Mouse (Mus musculus) CD4-positive, CD25-positive, alpha-beta regulatory T cell, adult 4 months (primary cell): Measurements from ENCODE around the gene Igfbp5. TPM values are rescaled to one million over a fixed set of nuclear protein-coding genes. Genes with fewer than 3 reads are reported as not detected.

Experiments used
- ATAC-seq: one replicate; pipeline ENCODE4 v1.8.0; 2017
- polyA plus RNA-seq, 2 experiments: library from polyadenylated mRNA; unstranded; fragments of 100-300 nt; shearing (Covaris generic); gene quantifications; one replicate each; pipeline ENCODE4 v1.2.1; 2017

Gene Igfbp5
- polyA plus RNA-seq, 2 experiments from 2014 or later = not detected

GRCm38 (mm10) chr1:72839791-72840190 is 34.9 kb downstream of the Igfbp5 start:
- no peak for ATAC-seq

DNA sequence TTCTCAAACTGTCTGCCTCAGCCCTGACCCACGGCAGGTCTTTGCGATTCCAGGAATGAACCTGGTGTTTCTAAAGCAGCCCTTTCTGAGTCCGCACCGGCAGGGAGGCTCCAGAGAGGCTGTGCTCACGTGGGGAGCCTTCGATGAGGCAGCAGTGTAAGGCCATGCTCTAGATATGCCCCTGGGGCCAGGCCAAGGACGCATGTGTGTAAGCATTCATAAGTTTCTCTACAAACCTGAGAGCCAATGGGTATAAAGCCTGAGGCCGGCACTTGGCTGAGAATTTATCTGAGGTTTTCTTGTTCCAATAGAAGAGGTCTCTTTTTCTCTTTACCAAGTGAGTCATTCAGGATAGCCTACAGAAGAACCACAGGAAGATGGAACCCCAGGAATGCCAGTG is 35.3 kb downstream of the Igfbp5 start:
- ATAC-seq = no peak

DNA sequence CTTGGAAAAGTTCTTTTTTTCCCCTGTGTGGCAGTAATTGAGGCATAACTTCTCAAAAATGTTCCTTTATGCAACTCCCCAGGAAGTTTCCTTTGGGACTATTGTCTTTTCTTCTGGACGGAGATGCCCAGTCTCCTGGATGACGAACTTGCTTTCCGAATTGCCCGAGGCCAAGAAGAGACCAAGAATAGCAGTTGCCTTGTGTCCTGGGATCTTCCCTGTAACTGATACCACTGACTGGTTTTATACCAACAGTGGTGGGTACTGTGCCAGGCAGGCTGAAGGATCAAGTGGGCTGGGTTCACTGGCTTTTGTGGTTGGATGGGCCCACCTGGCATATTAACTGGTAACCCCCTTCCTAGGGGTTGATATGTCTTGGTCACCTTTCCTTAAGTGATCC is 41.1 kb downstream of the Igfbp5 start:
- ATAC-seq = no peak

- no peak for ATAC-seq
Measured at GRCm38 (mm10) chr1:72832715-72833153, 42.0 kb downstream of the Igfbp5 start.

DNA sequence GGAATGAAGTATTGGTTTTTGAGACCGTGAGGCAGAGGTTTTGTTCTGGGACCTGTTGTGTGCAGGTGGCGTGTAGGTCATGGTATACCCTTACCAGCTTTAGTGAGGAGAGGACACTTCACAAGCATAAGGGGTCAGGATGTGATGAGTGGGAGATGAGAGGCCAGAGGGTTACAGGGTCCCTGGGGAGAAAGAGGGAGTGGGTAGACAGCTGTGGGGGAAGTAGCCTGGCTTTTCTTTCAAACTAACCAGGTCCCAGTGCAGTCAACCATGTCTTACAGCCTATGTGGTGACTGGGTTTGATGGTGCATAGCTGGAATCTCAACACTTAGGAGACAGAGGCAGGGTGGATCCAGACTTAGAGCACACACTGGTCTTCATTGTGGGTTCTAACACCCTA is 44.2 kb downstream of the Igfbp5 start:
- no peak for ATAC-seq

- no peak for ATAC-seq
Measured at GRCm38 (mm10) chr1:72828843-72829242, 45.8 kb downstream of the Igfbp5 start.

DNA sequence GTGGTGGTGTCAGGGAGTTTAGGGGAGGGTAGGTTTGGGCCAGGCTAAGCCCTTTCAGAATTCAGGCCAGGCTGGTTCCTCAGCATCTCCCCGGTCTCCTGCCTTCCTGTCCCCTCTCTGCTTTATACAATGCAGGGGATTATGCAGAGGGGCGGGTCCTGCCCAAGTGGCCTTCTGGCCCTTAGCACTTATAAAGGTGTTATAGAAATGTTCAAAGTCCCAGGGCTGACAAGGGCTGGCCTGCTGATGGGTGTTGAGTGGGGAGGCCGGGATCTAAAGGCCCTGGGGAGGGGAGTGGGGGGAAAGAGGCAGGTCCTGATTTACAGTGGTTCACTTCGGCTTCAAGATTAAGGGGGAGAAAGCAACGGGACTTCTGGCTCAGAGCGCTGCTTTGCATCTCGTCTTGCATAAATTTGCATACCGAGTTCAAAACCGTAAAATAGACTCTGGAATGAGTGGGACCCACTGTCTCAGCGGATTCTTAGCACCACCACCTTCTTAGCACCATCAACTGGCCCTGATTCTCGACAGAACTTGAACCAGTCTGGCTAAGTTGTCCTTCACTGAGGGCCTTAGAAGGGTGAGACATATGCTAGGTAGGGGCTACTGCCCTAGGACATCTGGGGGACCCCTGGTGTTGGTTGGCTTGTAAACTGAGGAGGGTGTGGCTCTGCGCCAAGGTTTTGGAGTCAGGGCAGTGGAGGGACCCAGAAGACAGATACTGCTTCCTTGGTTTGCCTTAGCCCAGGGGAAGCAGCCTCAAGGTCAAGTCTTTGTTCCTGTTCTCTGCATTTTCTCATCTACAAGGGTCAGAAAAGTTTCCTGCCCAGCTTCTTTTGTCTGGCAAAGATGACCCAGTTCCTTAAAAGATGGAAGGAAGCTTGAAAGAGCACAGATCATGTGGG is 47.0 kb downstream of the Igfbp5 start:
- no peak for ATAC-seq

GRCm38 (mm10) chr1:72826931-72827330 is 47.8 kb downstream of the Igfbp5 start:
- no peak for ATAC-seq

DNA sequence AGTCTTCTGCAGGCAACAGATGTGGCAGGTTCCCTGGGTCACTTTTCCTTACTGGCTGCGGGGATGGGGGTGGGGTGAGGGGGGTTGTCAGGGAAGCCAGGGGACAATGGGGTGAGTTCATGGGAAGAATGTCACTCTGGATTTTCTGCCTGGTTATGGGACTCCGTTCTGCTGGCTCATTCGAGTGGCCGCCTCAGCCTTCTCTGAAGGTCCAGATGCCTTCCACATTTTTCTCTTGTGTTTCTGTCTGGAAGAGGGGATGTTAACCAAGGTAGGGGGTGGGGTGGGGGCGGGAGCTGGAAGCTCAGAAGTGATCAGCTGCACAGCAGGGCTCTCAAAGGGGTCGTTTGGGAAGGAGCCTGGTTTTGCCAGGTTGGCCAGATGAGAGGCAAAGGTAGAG is 48.2 kb downstream of the Igfbp5 start:
- ATAC-seq = no peak

- no peak for ATAC-seq
Measured at GRCm38 (mm10) chr1:72825921-72826320, 48.8 kb downstream of the Igfbp5 start.

GRCm38 (mm10) chr1:72825286-72825685 is 49.4 kb downstream of the Igfbp5 start:
- no peak for ATAC-seq

DNA sequence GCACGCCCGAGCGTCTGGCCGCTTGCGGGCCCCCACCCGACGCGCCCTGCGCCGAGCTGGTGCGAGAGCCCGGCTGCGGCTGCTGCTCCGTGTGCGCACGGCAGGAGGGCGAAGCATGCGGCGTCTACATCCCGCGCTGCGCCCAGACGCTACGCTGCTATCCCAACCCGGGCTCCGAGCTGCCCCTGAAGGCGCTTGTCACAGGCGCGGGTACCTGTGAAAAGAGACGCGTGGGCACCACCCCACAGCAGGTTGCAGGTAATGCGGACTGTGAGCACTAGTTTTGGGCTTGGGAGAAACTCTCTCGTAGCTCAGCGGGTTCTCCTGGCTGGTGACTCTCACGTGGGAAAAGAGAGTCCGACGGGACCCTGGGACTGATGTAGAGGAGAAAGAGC is 50.0 kb downstream of the Igfbp5 start:
- ATAC-seq = no peak

GRCm38 (mm10) chr1:72823751-72824706 is 50.7 kb downstream of the Igfbp5 start, which contains the start of gene Igfbp2:
Gene Igfbp2, plus strand, starts transcription at chr1:72824503.
- ATAC-seq = no peak

DNA sequence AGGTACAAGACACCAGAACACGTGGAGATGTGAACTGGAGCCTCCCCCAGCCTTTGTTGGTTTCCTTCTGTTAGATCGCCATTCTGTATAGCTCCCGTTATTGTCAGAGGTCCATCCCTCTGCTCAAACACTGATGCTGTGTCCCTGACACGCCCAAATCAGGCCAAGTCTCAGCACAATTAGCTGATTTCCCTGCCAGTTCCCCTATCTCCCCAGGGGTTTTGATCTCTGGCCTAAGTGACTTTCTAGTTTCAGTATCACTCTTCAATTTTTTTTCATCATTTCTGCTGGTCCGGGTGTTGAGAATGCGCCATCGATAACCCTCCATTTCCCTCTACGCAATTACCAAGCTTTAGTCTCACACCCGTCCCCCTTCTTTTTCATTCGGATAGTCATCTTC is 51.8 kb downstream of the Igfbp5 start:
- no peak for ATAC-seq

DNA sequence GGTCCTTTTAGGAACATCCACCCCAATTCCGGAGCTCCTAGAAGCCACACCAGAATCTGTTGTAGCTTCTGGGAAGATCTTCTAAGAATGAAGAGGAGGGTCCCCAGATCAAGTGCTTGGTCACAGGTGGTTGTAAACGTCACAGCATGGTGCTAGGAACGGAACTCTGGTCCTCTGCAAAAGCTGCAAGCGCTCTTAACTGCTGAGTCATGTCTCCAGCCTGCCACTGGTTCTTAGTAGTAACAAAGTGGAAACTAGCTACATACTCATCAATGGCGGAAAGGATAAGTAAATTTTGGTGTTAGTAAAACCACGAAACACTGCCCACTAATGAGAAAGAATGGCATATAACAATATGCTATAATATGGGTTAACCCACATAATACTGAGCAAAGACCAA is 54.7 kb downstream of the Igfbp5 start:
- no peak for ATAC-seq

- ATAC-seq = no peak
Measured at GRCm38 (mm10) chr1:72815616-72816015, 59.1 kb downstream of the Igfbp5 start.

GRCm38 (mm10) chr1:72815184-72815583 is 59.5 kb downstream of the Igfbp5 start:
- no peak for ATAC-seq

- no peak for ATAC-seq
Measured at GRCm38 (mm10) chr1:72813639-72814403, 60.9 kb downstream of the Igfbp5 start.

DNA sequence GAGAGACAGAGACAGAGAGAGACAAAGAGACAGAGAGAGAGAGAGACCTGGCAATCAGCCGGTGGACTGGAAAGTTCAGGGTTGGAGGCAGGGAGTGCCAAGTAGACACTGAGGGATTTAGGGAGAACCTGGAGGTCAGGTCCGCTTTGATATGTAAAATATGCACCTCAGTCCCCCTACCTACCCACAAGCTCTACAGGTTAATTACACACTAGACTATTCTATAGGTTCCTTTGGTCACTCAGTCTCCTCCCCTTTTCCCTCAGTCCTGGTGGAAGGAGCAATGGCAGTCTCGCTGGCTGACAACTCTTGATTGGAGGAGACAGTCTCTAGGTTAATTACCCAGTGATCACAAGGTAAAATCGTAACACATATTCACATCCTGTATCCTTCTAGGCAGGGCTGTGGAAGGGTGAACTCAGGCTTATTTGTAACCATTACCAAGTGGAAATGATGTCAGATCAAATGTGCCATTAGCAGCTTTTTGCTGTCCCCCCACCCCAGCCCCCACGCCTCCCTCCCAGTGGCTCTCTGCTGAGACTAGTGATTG is 61.5 kb downstream of the Igfbp5 start:
- ATAC-seq = no peak

DNA sequence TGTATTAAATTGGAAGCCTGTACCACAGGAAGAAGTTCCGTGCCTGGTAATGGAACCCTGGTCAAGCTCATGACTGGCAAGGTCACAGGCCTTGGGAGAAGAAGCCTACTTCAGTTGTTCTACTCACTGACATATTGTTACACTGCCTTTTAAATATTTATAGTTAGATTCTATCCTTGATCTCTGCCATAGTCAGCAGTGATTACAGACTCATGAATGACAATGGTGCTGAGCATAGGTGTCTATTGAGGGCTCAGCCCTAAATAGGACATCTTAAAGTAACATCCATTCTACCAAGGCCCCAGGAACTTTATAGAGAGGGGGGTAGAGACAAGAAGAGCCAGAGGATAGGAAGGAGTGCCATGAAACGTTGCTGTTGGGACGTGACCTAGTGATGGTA is 63.6 kb downstream of the Igfbp5 start:
- no peak for ATAC-seq

- no peak for ATAC-seq
Measured at GRCm38 (mm10) chr1:72809951-72810675, 64.6 kb downstream of the Igfbp5 start.

DNA sequence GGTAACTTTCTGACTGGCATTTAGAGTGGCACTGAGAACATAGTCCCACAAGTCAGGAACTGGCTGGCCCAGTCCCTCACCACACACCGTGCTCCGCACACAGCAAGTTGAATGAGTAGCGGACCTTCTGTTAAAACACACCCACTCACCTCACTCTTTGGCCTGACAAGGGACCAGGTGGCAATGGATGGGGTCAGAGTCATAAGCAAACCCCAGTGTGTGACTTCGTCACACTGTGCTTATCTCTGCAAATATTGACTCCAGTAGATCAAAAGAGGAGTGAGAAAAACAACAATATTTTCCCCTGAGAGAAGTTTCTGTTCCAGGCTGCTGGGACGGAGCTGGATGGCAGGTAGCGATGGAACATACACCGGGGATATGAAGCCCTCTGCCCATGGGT is 65.4 kb downstream of the Igfbp5 start:
- ATAC-seq = no peak
